Mouse (Mus musculus) embryo, embryonic 10.5 days (tissue): ENCODE data around the gene Traf1.
A peak's percentile ranks its signal among the peaks of the same experiment; 100 is the strongest.

ENCODE experiments used
- DNase-seq: peaks from one replicate; pipeline ENCODE4 v3.0.0-alpha.2; 2015; ENCODE audit warnings: low spot score

The Traf1 gene

DNA sequence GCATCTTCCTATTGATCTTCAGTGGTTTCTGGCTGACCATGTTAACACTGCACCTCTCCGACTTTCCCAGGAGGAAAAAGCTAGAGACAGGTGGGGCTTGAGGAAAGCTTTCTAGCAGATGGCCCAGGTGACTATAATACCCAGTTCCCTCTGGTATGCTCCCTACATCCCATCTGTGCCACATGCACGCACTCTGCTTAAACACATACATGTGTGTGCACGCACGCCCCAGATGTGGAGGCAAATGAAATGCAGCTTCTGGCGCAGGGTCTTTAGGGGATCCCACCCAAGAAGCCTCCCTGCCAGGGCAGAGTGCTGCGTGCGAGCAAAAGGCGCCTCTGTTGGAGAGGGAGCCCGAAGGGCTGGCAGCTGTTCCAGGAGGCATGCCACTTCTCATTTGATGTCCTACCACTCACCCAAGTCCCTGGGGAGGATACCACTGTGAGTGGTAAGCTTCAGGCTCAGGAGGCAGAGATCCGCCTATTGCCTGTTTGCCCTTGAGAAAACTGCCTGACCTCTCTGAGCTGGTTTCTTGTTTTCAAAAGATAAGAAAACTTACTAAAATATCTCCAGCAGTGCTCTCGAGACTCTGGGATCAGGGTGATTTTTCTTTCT is 20.4 kb downstream of the Traf1 start:
- DNase-seq, result no peak

- DNase-seq, result no peak
Observed at GRCm38 (mm10) chr2:34940246-34940645, 21.3 kb downstream of the Traf1 start.

GRCm38 (mm10) chr2:34938269-34939208 is 23.0 kb downstream of the Traf1 start:
- no peak for DNase-seq

DNA sequence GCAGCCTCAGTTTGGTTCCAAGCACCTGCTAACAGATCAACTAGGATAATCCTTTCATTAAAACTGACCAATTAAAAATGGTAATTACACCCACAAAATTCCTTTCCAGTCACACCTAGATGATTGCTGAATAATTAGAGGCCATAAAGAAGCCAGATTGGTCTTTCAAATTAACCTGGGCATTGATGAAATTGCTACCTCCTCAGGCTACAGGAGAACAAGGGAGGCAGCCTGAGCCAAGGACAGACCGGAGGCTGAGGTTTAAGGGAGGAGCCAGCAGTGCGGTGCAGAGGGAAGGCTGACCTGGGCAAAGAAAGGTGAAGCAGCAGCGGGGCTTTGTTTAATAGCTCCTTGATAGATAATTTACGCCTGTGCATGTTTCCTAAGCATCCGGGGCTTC is 24.1 kb downstream of the Traf1 start:
- DNase-seq, result no peak

DNA sequence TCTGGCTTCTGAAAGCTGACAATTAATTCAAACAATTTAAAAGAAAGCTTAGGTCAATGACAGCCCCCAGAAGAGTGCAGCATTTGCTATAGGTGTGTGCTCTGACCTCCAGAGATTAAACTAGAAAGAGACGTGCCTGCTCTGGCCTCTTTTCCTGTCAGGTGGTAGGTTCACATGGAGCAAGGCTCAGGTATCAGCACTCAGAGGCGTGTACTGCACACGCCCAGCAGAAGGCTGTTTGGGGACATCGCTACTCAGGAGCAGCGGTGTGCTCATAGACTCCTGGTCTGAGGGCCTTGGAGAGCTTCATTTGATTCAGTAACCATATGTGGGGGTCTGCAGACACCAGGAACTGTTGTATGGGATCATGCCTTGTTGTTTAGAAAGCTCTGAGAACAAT is 34.3 kb downstream of the Traf1 start:
- DNase-seq, result no peak

DNA sequence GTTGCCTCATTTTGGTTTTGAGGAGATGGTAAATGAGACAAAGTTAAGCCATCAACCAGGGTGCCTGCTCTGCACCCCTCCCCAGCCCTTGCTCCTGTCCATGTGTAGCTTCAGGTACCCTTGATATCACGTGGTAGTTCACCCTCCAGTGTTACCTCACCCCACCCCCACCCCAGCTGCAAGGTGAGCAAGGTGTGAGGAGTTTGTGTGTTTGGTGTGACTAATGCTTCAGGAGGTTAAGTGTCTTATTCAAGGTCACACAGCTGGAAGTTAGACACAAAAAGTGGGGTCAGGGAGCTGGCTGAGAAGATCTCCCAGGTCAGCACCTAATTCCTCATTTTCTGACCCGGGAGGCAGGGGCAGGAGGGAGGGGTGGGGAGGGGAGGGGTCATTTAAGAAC is 38.8 kb downstream of the Traf1 start:
- DNase-seq, result no peak

- no peak for DNase-seq
Observed at GRCm38 (mm10) chr2:34920144-34920543, 41.4 kb downstream of the Traf1 start.

DNA sequence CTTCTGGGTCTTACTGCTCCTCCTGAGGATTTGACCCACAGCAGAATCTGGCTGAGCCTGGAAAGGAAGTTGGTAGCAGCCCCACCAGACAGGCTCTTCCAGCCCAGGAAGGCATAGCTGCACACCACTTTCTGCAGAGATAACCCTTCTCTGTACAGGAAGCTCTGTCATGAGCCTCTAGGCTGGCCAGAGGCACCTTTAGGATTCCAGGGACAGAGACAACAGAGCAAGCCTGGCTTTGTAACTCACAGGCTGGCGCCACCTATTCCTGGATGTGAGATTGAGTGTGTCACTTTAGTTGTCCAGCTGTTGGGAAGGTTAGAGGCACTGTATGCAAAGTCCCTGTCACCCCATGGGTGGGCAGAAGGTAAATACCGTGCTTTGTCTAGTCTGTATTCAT is 46.5 kb downstream of the Traf1 start:
- no peak for DNase-seq

DNA sequence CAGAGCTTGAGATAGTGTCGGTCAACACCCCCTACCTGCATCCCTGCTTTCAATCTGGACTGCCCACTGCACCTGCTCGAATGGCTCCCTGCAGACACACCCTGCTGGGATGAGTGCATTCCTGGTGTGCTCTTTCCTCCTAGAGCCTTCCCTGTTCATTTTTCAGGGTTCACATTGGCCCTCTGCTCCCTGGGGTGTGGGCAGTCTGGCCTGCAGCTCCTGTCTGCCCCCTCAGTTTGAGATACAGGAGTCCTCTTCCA is 46.8 kb downstream of the Traf1 start:
- no peak for DNase-seq

GRCm38 (mm10) chr2:34914069-34914822 is 47.3 kb downstream of the Traf1 start:
- DNase-seq, result peak; percentile 19

DNA sequence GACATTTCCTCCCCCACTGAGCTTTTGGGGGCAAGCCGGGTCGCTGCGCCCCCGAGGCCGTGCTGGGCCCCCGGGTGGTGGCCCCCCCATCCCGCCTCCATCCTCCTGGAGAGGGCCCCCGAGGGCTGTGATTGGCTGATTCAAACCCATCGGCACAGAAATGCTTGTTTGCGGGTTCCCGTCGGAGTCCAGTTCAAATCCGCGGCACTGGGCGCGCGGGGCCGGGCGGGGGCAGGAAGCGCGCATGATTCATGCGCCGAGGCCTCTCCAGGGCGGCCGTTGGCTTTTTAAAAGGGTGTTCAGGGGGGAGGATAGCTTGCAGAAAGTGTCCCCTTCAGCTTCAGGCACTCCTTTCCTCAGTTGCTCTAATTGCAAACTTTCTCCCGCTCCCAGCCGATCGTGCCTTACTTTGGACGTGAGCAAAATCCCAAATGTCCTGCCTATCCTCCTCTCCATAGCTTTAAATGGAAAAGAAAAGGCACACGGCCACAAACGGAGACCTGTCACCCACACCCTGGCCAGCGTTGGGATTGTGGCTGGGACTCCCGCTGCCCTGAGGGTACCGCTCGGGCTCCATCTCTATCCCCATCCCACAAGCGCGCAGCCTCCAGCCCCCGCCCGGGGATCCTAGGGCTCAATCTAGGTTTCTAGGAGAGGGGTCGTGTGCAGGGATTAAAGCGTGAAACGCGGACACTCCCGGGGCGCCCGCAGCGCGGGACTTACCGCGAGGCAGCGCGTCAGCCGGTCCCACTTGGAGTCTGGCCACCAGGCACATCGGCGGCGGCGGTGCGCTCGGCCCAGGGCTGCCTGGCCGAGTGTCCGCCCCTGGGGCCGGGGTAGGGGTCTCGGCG is 48.1 kb downstream of the Traf1 start, which contains the start of gene Phf19:
Gene Phf19, minus strand, starts transcription at position 809 of the 851 bp plus-strand sequence.
- DNase-seq, result peak; percentile 38

DNA sequence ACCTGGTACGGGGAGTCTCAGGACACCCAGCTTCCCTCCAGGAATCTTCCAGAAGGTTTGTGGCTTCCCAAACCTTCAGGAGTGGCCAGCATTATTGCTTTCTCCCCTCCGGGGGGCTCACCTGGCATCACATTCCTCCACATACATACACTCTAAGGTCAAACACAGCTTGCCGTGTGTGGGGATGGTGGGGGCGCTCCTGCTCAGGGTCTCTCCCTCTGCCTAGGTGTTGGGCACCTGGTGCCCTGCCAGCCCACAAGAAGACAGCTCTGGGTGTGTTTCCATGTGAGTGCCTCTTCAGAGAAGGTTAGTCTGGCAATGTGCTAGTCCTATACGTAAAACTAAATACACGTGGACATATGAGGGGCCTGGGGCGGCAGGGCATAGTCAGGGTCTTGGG is 49.0 kb downstream of the Traf1 start:
- peak; percentile 9 for DNase-seq

DNA sequence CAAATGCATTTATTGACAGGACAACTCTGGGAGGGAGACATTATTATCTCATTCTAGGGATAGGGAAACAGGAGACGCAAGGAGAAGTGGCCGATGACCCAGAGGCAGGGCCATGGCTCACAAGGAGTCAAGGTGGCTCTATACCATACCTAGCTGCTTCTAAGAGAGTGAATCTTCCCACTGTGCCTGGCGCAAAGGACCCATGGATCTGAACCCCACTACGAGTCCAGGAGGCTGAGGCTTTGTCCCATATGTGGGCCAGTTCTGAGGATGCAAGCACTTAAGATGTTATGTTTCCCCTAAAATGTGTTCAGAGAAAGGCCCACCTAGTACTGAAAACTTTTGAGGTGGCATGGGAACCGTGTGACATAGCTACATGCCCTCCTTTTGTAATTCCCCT is 49.7 kb downstream of the Traf1 start:
- DNase-seq, result no peak

- DNase-seq, result no peak
Observed at GRCm38 (mm10) chr2:34909719-34910118, 51.9 kb downstream of the Traf1 start.

DNA sequence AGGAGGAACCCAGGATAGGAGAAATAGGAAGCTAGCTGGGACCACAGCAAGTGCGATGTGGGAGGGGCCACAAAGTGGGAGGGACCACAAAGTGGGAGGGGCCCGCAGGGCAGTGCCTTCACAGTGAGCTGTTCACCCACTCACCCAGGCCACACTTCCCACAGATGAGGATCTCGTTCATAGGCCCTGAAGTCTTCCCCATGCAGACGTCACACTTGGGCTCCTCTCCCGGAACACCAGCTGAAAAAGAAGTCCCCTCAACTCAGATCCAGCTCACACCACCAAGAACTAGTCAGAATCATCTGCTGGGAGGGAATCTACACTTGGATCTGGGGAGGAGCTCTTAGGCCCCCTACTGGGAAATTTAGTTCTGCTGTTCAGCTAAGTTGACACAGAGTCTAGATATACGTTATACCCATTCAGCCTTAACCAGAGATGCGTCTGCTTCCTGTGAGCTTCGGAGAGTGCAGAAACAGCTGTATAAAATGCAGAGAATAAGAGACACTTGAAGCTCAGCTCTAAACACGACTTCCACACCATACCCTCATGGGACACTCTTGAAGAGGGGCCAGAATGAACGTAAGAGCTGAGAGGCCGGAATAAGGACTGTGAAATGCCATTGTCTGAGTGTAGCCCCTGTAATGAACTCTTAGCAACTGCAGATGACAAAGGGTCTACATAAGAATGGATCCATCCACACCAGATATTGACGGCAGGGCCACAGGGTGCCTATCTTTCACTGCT is 54.5 kb downstream of the Traf1 start:
- no peak for DNase-seq

GRCm38 (mm10) chr2:34906426-34906825 is 55.1 kb downstream of the Traf1 start:
- DNase-seq, result no peak

DNA sequence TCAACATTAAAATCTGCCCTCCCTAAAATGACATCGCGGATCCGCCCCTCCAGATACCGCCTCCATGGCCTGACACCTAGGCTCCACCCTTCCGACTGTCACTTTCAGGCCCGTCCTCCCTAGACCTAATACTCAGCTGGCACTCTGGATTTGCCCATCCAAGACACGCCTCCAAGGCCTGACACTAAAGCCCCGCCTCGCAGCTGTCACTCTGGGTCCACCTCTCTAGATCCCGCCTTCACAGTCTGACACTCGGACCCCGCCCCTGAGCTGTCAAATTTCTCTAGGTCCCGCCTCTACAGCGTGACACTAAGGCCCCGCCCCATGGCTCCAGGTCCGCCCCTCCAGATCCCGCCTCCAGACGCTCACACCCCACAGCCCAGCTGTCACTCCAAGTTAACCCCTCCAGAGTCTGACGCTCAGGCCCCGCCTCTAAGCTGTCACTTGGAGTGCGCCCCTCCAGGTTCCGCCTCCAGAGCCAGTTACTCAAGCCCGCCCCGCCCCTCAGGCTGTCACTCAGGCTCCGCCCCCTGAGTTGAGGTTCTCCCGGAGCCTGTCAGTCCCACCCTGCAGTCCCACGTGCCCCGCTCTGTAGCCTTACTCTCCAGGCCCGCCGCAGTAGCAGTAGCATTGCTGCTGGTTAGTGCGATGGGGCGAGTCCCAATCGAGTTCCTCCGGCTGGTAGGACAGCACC is 56.6 kb downstream of the Traf1 start:
- DNase-seq, result peak; percentile 100

- DNase-seq, result no peak
Observed at GRCm38 (mm10) chr2:34903652-34904405, 57.7 kb downstream of the Traf1 start.

- no peak for DNase-seq
Observed at GRCm38 (mm10) chr2:34903191-34903590, 58.4 kb downstream of the Traf1 start.

DNA sequence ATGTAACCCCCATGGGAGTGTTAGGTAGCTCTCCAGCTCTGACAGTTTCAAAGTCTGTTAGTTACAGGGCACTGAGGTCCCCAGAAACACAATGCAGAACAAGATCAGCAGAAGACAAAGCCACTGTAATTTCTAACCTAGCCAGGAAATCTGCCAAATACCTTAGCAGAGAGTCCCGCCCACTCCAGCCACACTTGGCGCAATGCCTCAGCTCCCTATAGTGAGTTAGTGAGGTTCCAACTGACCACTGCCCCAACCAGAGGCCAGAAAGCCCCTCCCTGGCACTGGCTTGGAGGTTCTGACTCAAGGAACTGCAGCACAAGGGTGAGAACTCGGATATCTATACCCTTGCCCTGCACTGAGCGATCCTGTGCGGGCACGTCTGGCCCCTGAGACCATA is 58.8 kb downstream of the Traf1 start:
- DNase-seq, result no peak
